Mouse (Mus musculus) retina, embryonic 14.5 days (tissue): ENCODE measurements around the gene Ppp1r21.

Experiments
- DNase-seq: peaks from one replicate; pipeline ENCODE4 v3.0.0-alpha.2; 2015; ENCODE audit warnings: low spot score

The Ppp1r21 gene

GRCm38 (mm10) chr17:88614234-88614633 lies 84.3 kb downstream of the Ppp1r21 start:
- DNase-seq: no peak

GRCm38 (mm10) chr17:88614733-88615132 lies 84.8 kb downstream of the Ppp1r21 start:
- no peak for DNase-seq

GRCm38 (mm10) chr17:88615492-88616155 lies 85.7 kb downstream of the Ppp1r21 start:
- no peak for DNase-seq

- DNase-seq: no peak
Observed at GRCm38 (mm10) chr17:88620935-88621334, 91.0 kb downstream of the Ppp1r21 start.

- DNase-seq: no peak
Observed at GRCm38 (mm10) chr17:88621374-88621773, 91.5 kb downstream of the Ppp1r21 start.

- no peak for DNase-seq
Observed at GRCm38 (mm10) chr17:88622711-88623110, 92.8 kb downstream of the Ppp1r21 start.

GRCm38 (mm10) chr17:88624386-88624785 lies 94.5 kb downstream of the Ppp1r21 start:
- DNase-seq: no peak

GRCm38 (mm10) chr17:88625350-88625749 lies 95.4 kb downstream of the Ppp1r21 start:
- no peak for DNase-seq

GRCm38 (mm10) chr17:88625931-88626330 lies 96.0 kb downstream of the Ppp1r21 start:
- no peak for DNase-seq

GRCm38 (mm10) chr17:88626347-88626811 lies 96.5 kb downstream of the Ppp1r21 start:
- DNase-seq: no peak

- no peak for DNase-seq
Observed at GRCm38 (mm10) chr17:88627150-88627549, 97.2 kb downstream of the Ppp1r21 start.

- no peak for DNase-seq
Observed at GRCm38 (mm10) chr17:88628676-88629380, 98.9 kb downstream of the Ppp1r21 start.

GRCm38 (mm10) chr17:88629381-88629759 lies 99.5 kb downstream of the Ppp1r21 start:
- DNase-seq: no peak

GRCm38 (mm10) chr17:88629931-88630553 lies 100.1 kb downstream of the Ppp1r21 start:
- peak; percentile 38 for DNase-seq

GRCm38 (mm10) chr17:88630554-88630948 lies 100.6 kb downstream of the Ppp1r21 start:
- no peak for DNase-seq

- no peak for DNase-seq
Observed at GRCm38 (mm10) chr17:88632631-88633030, 102.7 kb downstream of the Ppp1r21 start.

- no peak for DNase-seq
Observed at GRCm38 (mm10) chr17:88636076-88636475, 106.2 kb downstream of the Ppp1r21 start.

GRCm38 (mm10) chr17:88636587-88636986 lies 106.7 kb downstream of the Ppp1r21 start:
- DNase-seq: peak; percentile 38
